In the genomic region with DNA sequence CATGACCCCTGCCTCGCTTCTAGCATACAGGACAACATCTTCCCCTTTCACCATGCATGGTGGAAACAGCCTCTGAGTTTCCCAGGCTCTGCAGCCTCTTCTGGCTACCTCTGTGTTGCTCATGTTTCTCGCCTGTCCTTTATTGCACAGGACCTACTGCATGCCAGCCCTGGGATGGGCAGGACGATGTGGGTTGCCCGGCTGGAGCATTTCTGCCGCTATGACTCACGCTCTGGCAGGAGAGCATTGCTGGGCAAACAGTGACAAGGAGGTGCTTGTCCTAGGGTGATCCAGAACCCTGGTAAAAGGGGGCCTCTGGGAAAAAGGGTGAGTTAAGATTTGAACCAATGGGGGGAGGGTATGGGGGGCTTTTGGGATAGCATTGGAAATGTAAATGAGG, we compare ENCODE assay signal across 15 mouse cellular contexts. TPM values are rescaled to one million over a fixed set of nuclear protein-coding genes. Genes with fewer than 3 reads are reported as not detected.
A peak's percentile ranks its signal among the peaks of the same experiment; 100 is the strongest.
DNase-seq lines count a peak whose midpoint lies in the region; ATAC-seq lines count a peak whose summit lies in the region.
"Had no signal": no experiment of that assay in that cellular context is flagged by ENCODE, and none has a peak within 500 bp of the region (broad histone marks: within the 10 kb centered on the region; RNA-seq: fewer than 3 reads in every experiment).

No protein-coding gene starts in this region.

- H3K9ac ChIP-seq in heart, embryonic 13.5 days, result 0 out of 2 replicates have a peak overlapping the region, but pooled peaks have one; percentile 14
- no peak overlapping the region for H3K9ac ChIP-seq in lung, embryonic 16.5 days (ENCODE audit: low read length)
- no peak overlapping the region for H3K9ac ChIP-seq in kidney, embryonic 15.5 days
- H3K9ac ChIP-seq: limb, embryonic 13.5 days; neural tube, embryonic 13.5 days had no signal

- no peak overlapping the region for H3K4me2 ChIP-seq in heart, embryonic 13.5 days
- H3K4me2 ChIP-seq in lung, embryonic 16.5 days (ENCODE audit: low read depth, low read length), result no peak overlapping the region
- H3K4me2 ChIP-seq in kidney, embryonic 15.5 days, result no peak overlapping the region
- H3K4me2 ChIP-seq: limb, embryonic 13.5 days; neural tube, embryonic 13.5 days had no signal

- H3K4me1 ChIP-seq in heart, embryonic 13.5 days, result 0 out of 2 replicates have a peak, but pooled peaks cover 4% of the 10 kb centered on the region
- no peaks in the 10 kb centered on the region for H3K4me1 ChIP-seq in lung, embryonic 16.5 days (replicated peaks; ENCODE audit: control insufficient read depth, insufficient read depth, low read length)
- H3K4me1 ChIP-seq in kidney, embryonic 15.5 days, result no peaks in the 10 kb centered on the region
- H3K4me1 ChIP-seq: limb, embryonic 13.5 days; neural tube, embryonic 13.5 days had no signal

- ATAC-seq in heart, embryonic 13.5 days (ENCODE audit: extremely low read depth, insufficient number of reproducible peaks, low FRiP score, low TSS enrichment), result no peak
- ATAC-seq in lung, embryonic 16.5 days (ENCODE audit: low read depth), result peak; percentile 66
- no peak for ATAC-seq in kidney, embryonic 15.5 days (replicated peaks; ENCODE audit: low FRiP score)
- ATAC-seq: forebrain, embryonic 16.5 days had no signal

- H3K27me3 ChIP-seq in heart, embryonic 13.5 days (replicated peaks), result no peaks in the 10 kb centered on the region
- H3K27me3 ChIP-seq in lung, embryonic 16.5 days (ENCODE audit: control insufficient read depth, insufficient read depth, low read depth, low read length), result no peaks in the 10 kb centered on the region
- no peaks in the 10 kb centered on the region for H3K27me3 ChIP-seq in kidney, embryonic 15.5 days
- H3K27me3 ChIP-seq: limb, embryonic 13.5 days; neural tube, embryonic 13.5 days had no signal

- WGBS in heart, embryonic 13.5 days, result 64% methylated on average over 6 of the region's 6 CpGs
- WGBS in lung, embryonic 16.5 days, result 64% methylated on average over 6 of the region's 6 CpGs
- WGBS in kidney, embryonic 15.5 days, result 81% methylated on average over 6 of the region's 6 CpGs

- H3K27ac ChIP-seq in heart, embryonic 13.5 days (replicated peaks), result no peak overlapping the region
- H3K27ac ChIP-seq in lung, embryonic 16.5 days (ENCODE audit: low read length), result no peak overlapping the region
- H3K27ac ChIP-seq in kidney, embryonic 15.5 days, result no peak overlapping the region
- H3K27ac ChIP-seq: heart, embryonic 10.5 days; layer of hippocampus, adult 2 months; limb, embryonic 13.5 days; neural tube, embryonic 13.5 days had no signal

- no peaks in the 10 kb centered on the region for H3K9me3 ChIP-seq in heart, embryonic 13.5 days
- no peaks in the 10 kb centered on the region for H3K9me3 ChIP-seq in lung, embryonic 16.5 days (ENCODE audit: control insufficient read depth, low read length)
- H3K9me3 ChIP-seq in kidney, embryonic 15.5 days (replicated peaks), result no peaks in the 10 kb centered on the region
- H3K9me3 ChIP-seq: G1E; heart, embryonic 10.5 days; limb, embryonic 13.5 days; neural tube, embryonic 13.5 days had no signal

- no peaks in the 10 kb centered on the region for H3K36me3 ChIP-seq in heart, embryonic 13.5 days
- H3K36me3 ChIP-seq in lung, embryonic 16.5 days (ENCODE audit: control insufficient read depth, insufficient read depth, low read length), result no peaks in the 10 kb centered on the region
- no peaks in the 10 kb centered on the region for H3K36me3 ChIP-seq in kidney, embryonic 15.5 days
- H3K36me3 ChIP-seq: G1E; heart, embryonic 10.5 days; limb, embryonic 13.5 days; neural tube, embryonic 13.5 days had no signal

- H3K4me3 ChIP-seq in heart, embryonic 13.5 days, result no peak overlapping the region
- H3K4me3 ChIP-seq in lung, embryonic 16.5 days (ENCODE audit: low read length), result no peak overlapping the region
- no peak overlapping the region for H3K4me3 ChIP-seq in kidney, embryonic 15.5 days (replicated peaks)
- H3K4me3 ChIP-seq: heart, embryonic 10.5 days; layer of hippocampus, adult 2 months; limb, embryonic 13.5 days; neural tube, embryonic 13.5 days had no signal

- intact Hi-C loops in heart, postnatal 25 days (cut with DNase I), result no loop called here

- no peak for DNase-seq in heart, postnatal 25 days (ENCODE audit: low spot score)
- DNase-seq in adipocyte (ENCODE audit: low spot score), result peak; percentile 83
- peak; percentile 75 for DNase-seq in skeletal muscle tissue, adult 2 months (ENCODE audit: low read depth, low spot score)
- DNase-seq in spleen, adult 12 weeks (ENCODE audit: low spot score), result no peak
- DNase-seq: cerebellum, adult 9-11 months; thymus, postnatal 36 days had no signal

RNA-seq across cellular contexts. Expression of gene Thrap3, which starts 15.2 kb away (rescaled TPM):
- polyA plus RNA-seq in heart, embryonic 13.5 days (2015; fragmentation: Nextera tagmentation; extraction: Ambion mirVana), result 127 and 134 TPM in 2 replicates
- 100 to 1,000 TPM; 108 to 111 TPM for total RNA-seq in heart, postnatal 25 days (2021)
- 197 and 213 TPM in 2 replicates for polyA plus RNA-seq in lung, embryonic 16.5 days (2015; fragmentation: Nextera tagmentation; extraction: Ambion mirVana)
- polyA plus RNA-seq in kidney, embryonic 15.5 days (2015; fragmentation: Nextera tagmentation; extraction: Ambion mirVana), result 219 and 230 TPM in 2 replicates

RNA-seq across cellular contexts. Expression of gene Map7d1, which starts 38.4 kb away (rescaled TPM):
- 36.7 and 37.1 TPM in 2 replicates for polyA plus RNA-seq in heart, embryonic 13.5 days (2015; fragmentation: Nextera tagmentation; extraction: Ambion mirVana)
- total RNA-seq in heart, postnatal 25 days (2021), result 100 to 1,000 TPM; 255 to 285 TPM
- polyA plus RNA-seq in lung, embryonic 16.5 days (2015; fragmentation: Nextera tagmentation; extraction: Ambion mirVana), result 26.0 and 26.9 TPM in 2 replicates
- polyA plus RNA-seq in kidney, embryonic 15.5 days (2015; fragmentation: Nextera tagmentation; extraction: Ambion mirVana), result 39.6 and 40.7 TPM in 2 replicates

RNA-seq across cellular contexts. Expression of gene Trappc3, which starts 44.4 kb away (rescaled TPM):
- 68.5 and 74.5 TPM in 2 replicates for polyA plus RNA-seq in heart, embryonic 13.5 days (2015; fragmentation: Nextera tagmentation; extraction: Ambion mirVana)
- 10 to 100 TPM; 43.2 to 47.1 TPM for total RNA-seq in heart, postnatal 25 days (2021)
- polyA plus RNA-seq in lung, embryonic 16.5 days (2015; fragmentation: Nextera tagmentation; extraction: Ambion mirVana), result 101 and 107 TPM in 2 replicates
- 106 and 111 TPM in 2 replicates for polyA plus RNA-seq in kidney, embryonic 15.5 days (2015; fragmentation: Nextera tagmentation; extraction: Ambion mirVana)

RNA-seq across cellular contexts. Expression of gene Sh3d21, which starts 54.5 kb away (rescaled TPM):
- 2.8 and 3.0 TPM in 2 replicates for polyA plus RNA-seq in heart, embryonic 13.5 days (2015; fragmentation: Nextera tagmentation; extraction: Ambion mirVana)
- total RNA-seq in heart, postnatal 25 days (2021), result 1 to 10 TPM; 1.9 to 3.1 TPM
- 9.2 and 12.3 TPM in 2 replicates for polyA plus RNA-seq in lung, embryonic 16.5 days (2015; fragmentation: Nextera tagmentation; extraction: Ambion mirVana)
- polyA plus RNA-seq in kidney, embryonic 15.5 days (2015; fragmentation: Nextera tagmentation; extraction: Ambion mirVana), result 8.3 and 9.5 TPM in 2 replicates

Comparison
In these comparisons a context has a peak if more than half of its experiments do, and no peak if none do; other contexts are left out.
1. DNase-seq: peak in adipocyte (single experiment) and skeletal muscle tissue, adult 2 months (single experiment); none in heart, postnatal 25 days (single experiment) and spleen, adult 12 weeks (single experiment).